Mouse (Mus musculus) liver, embryonic 14.5 days (tissue): ENCODE measurements around the gene Sema6b.

ENCODE experiments used
- CTCF ChIP-seq: IDR thresholded peaks from 2 replicates; pipeline ENCODE4 v1.5.1; 2016; ENCODE audit warnings: antibody characterized with exemption, low read depth, control low read depth
- EP300 ChIP-seq: IDR thresholded peaks from 2 replicates; pipeline ENCODE4 v1.6.1; 2016; ENCODE audit warnings: antibody characterized with exemption, low read depth

DNA sequence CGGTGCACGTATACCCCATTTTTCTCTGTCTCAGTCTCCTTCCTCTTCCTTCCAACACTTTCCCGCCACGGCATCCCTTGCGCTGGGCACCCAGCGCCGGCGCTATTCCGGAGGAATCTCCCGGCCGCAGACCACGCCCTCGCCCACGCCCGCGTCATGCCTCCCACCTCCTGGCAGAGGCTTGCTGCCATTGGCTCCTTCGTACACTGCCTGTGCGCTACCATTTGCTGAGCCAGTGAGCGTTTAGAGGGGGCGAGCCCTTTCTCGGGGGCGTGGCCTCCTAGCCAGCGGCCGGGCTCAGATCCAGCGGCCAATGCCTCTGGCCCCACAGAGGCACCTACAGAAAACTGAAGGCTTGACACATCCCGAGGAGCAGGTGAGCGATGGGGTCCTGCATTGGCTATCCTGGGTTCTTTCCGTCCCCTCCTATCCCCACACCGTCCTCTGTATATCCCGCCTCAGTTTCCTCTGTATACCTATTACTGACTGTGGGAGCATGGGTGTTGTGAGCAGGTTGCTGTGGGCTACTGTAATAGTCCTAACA, 22.2 kb upstream of the Sema6b start, which contains the start of gene Tnfaip8l1:
- TF ChIP-seq CTCF, result peak; percentile 17; the same call in 1 of the 2 replicates
- TF ChIP-seq EP300, result no peak
